Mouse (Mus musculus): ENCODE measurements around the gene Gpr84.

GRCm38 (mm10) chr15:103345789-103346188, 35.4 kb upstream of the Gpr84 start:
- TF ChIP-seq CTCF (IDR thresholded peaks at IDR 0.05; ENCODE audit: low read depth) = no peak
- TF ChIP-seq EP300 (optimal IDR thresholded peaks at IDR 0.05) = no peak

All from stomach, postnatal 0 days (tissue).